Mouse (Mus musculus) cerebellum, postnatal 25 days (tissue): ENCODE data around the gene Usp12.

Experiments
- DNase-seq, 2 experiments: peaks; one replicate each; pipeline ENCODE4 v3.0.0; 2021; ENCODE audit warnings: mixed read lengths in 2 of 2

Gene Usp12

GRCm38 (mm10) chr5:146794853-146795252 lies at the start of gene Usp12:
Gene Usp12 (minus strand): TSS chr5:146795006.
- DNase-seq: peak; percentile 100

- DNase-seq: peak in 1 of 2 experiments; percentile 29
These were observed 49.6 kb upstream of the Usp12 start for GRCm38 (mm10) chr5:146844301-146844941.

GRCm38 (mm10) chr5:146841996-146842395 lies 47.2 kb upstream of the Usp12 start:
- no peak for DNase-seq

- no peak for DNase-seq
These were observed 46.5 kb upstream of the Usp12 start for GRCm38 (mm10) chr5:146841301-146841700.

- no peak for DNase-seq
These were observed 45.6 kb upstream of the Usp12 start for GRCm38 (mm10) chr5:146840422-146840821.

GRCm38 (mm10) chr5:146839760-146840159 lies 45.0 kb upstream of the Usp12 start:
- no peak for DNase-seq

- no peak for DNase-seq
These were observed 44.2 kb upstream of the Usp12 start for GRCm38 (mm10) chr5:146838836-146839648.

GRCm38 (mm10) chr5:146837967-146838720 lies 43.3 kb upstream of the Usp12 start:
- no peak for DNase-seq

GRCm38 (mm10) chr5:146834959-146835358 lies 40.2 kb upstream of the Usp12 start:
- DNase-seq: no peak

- no peak for DNase-seq
These were observed 38.9 kb upstream of the Usp12 start for GRCm38 (mm10) chr5:146833673-146834201.

- peak; percentile 95 to 98 for DNase-seq
These were observed 38.1 kb upstream of the Usp12 start, which contains the start of gene Rpl21 for GRCm38 (mm10) chr5:146832769-146833448. Gene Rpl21 (plus strand): TSS chr5:146832890.

GRCm38 (mm10) chr5:146832435-146832768 lies 37.6 kb upstream of the Usp12 start:
- no peak for DNase-seq

- DNase-seq: no peak
These were observed 34.7 kb upstream of the Usp12 start for GRCm38 (mm10) chr5:146829528-146829927.

GRCm38 (mm10) chr5:146823005-146823404 lies 28.2 kb upstream of the Usp12 start:
- no peak for DNase-seq

GRCm38 (mm10) chr5:146818906-146819623 lies 24.3 kb upstream of the Usp12 start:
- no peak for DNase-seq

GRCm38 (mm10) chr5:146817583-146817982 lies 22.8 kb upstream of the Usp12 start:
- DNase-seq: no peak

- DNase-seq: no peak
These were observed 20.6 kb upstream of the Usp12 start for GRCm38 (mm10) chr5:146815394-146815793.

GRCm38 (mm10) chr5:146813421-146813820 lies 18.6 kb upstream of the Usp12 start:
- no peak for DNase-seq

GRCm38 (mm10) chr5:146812866-146813265 lies 18.1 kb upstream of the Usp12 start:
- no peak for DNase-seq

GRCm38 (mm10) chr5:146809951-146810350 lies 15.1 kb upstream of the Usp12 start:
- DNase-seq: no peak

- DNase-seq: no peak
These were observed 11.2 kb upstream of the Usp12 start for GRCm38 (mm10) chr5:146806004-146806430.

- DNase-seq: no peak
These were observed 3.2 kb upstream of the Usp12 start for GRCm38 (mm10) chr5:146798031-146798430.
